Mouse (Mus musculus) lung, embryonic 14.5 days (tissue): ENCODE data around the gene Pank2. TPM values are rescaled to one million over a fixed set of nuclear protein-coding genes. Genes with fewer than 3 reads are reported as not detected.

Experiments
- ATAC-seq: fragments of 200-750 bp; cut with Nextera tagmentation; 2 replicates; pipeline ENCODE4 v1.8.0; 2017; ENCODE audit warnings: mild to moderate bottlenecking, moderate TSS enrichment, moderate library complexity; ENCODE audit not compliant: insufficient read depth
- DNase-seq: peaks from one replicate; pipeline ENCODE4 v3.0.0-alpha.2; 2015
- H3K27ac ChIP-seq: fragments of 300-500 bp; sonication (generic); 2 replicates; pipeline ENCODE4 v1.5.1; 2014; ENCODE audit warnings: low read depth, mild to moderate bottlenecking, moderate library complexity
- H3K27me3 ChIP-seq: fragments of 300-500 bp; sonication (generic); 2 replicates; pipeline ENCODE4 v1.6.1; 2014; ENCODE audit warnings: low read length, control low read depth; ENCODE audit not compliant: insufficient read depth
- H3K36me3 ChIP-seq: fragments of 300-500 bp; sonication (generic); 2 replicates; pipeline ENCODE4 v1.6.1; 2014; ENCODE audit warnings: control low read depth; ENCODE audit not compliant: insufficient read depth
- H3K4me1 ChIP-seq: fragments of 300-500 bp; sonication (generic); 2 replicates; pipeline ENCODE4 v1.6.1; 2014; ENCODE audit warnings: antibody characterized with exemption, control low read depth; ENCODE audit not compliant: insufficient read depth
- H3K4me2 ChIP-seq: fragments of 300-500 bp; sonication (generic); 2 replicates; pipeline ENCODE4 v1.6.1; 2014; ENCODE audit warnings: mild to moderate bottlenecking
- H3K4me3 ChIP-seq: fragments of 300-500 bp; sonication (generic); 2 replicates; pipeline ENCODE4 v1.5.1; 2014; ENCODE audit warnings: low read depth, low read length
- H3K9ac ChIP-seq: fragments of 300-500 bp; sonication (generic); 2 replicates; pipeline ENCODE4 v1.6.1; 2014
- H3K9me3 ChIP-seq: fragments of 300-500 bp; sonication (generic); 2 replicates; pipeline ENCODE4 v1.6.1; 2016; ENCODE audit warnings: low read depth, low read length, control low read depth
- CTCF ChIP-seq: IDR thresholded peaks from 2 replicates; pipeline ENCODE4 v1.5.1; 2016; ENCODE audit warnings: antibody characterized with exemption, low read depth
- WGBS: fragments of 180-500 bp; shearing (Covaris S2); extraction: QIAGEN DNeasy Blood & Tissue Kit; methylation state at CpG from one replicate; pipeline ENCODE4 v1.1.7; 2014; 5-methylcytosine and 5-hydroxymethylcytosine counted together
- polyA plus RNA-seq: library from polyadenylated mRNA; unstranded; fragments of >200 nt; fragmentation: Nextera tagmentation; extraction: Ambion mirVana; gene quantifications from 2 replicates; pipeline ENCODE4 v1.2.1, GENCODE M21; 2014

Gene Pank2
- polyA plus RNA-seq, 1 experiment from 2014 or later: 51.2 TPM

GRCm38 (mm10) chr2:131242180-131242579 lies 20.1 kb upstream of the Pank2 start:
- no peaks in the 10 kb centered on the region for H3K9me3 ChIP-seq
- DNase-seq (no peak), ATAC-seq (no peak)
- H3K27me3 ChIP-seq: no peaks in the 10 kb centered on the region
- TF ChIP-seq CTCF: no peak
- H3K4me1 ChIP-seq: no peaks in the 10 kb centered on the region
- H3K4me3 ChIP-seq: no peak overlapping the region
- peaks cover 75% of the 10 kb centered on the region for H3K36me3 ChIP-seq
- no peak overlapping the region for H3K9ac ChIP-seq
- H3K4me2 ChIP-seq: no peak overlapping the region
- no peak overlapping the region for H3K27ac ChIP-seq

GRCm38 (mm10) chr2:131242929-131243328 lies 19.4 kb upstream of the Pank2 start:
- no peak for TF ChIP-seq CTCF
- H3K27ac ChIP-seq: no peak overlapping the region
- no peaks in the 10 kb centered on the region for H3K4me1 ChIP-seq
- no peak for ATAC-seq
- H3K9ac ChIP-seq: no peak overlapping the region
- no peak overlapping the region for H3K4me3 ChIP-seq
- no peak overlapping the region for H3K4me2 ChIP-seq
- no peak for DNase-seq
- no peaks in the 10 kb centered on the region for H3K9me3 ChIP-seq
- H3K36me3 ChIP-seq: peaks cover 82% of the 10 kb centered on the region
- WGBS: 84% methylated on average over 7 of the region's 7 CpGs
- H3K27me3 ChIP-seq: no peaks in the 10 kb centered on the region

GRCm38 (mm10) chr2:131253681-131254328 lies 8.5 kb upstream of the Pank2 start:
- Histone ChIP-seq H3K27me3 (no peaks in the 10 kb centered on the region), H3K4me3 (no peak overlapping the region), H3K4me1 (no peaks in the 10 kb centered on the region), H3K9me3 (no peaks in the 10 kb centered on the region), H3K27ac (peak overlapping the region; percentile 10), H3K4me2 (peak overlapping the region; percentile 18; the same call in 1 of the 2 replicates), H3K36me3 (no peaks in the 10 kb centered on the region), H3K9ac (no peak overlapping the region)
- peak; percentile 87 for DNase-seq
- peak; percentile 88 for ATAC-seq
- WGBS: 14% methylated on average over 7 of the region's 7 CpGs
- TF ChIP-seq CTCF: peak; percentile 87

GRCm38 (mm10) chr2:131254329-131254713 lies 8.0 kb upstream of the Pank2 start:
- ATAC-seq: peak; percentile 31; the same call in 1 of the 2 replicates
- Histone ChIP-seq H3K36me3 (no peaks in the 10 kb centered on the region), H3K27ac (0 out of 2 replicates have a peak overlapping the region, but pooled peaks have one; percentile 2), H3K9me3 (no peaks in the 10 kb centered on the region), H3K4me1 (no peaks in the 10 kb centered on the region), H3K4me3 (no peak overlapping the region), H3K9ac (no peak overlapping the region), H3K4me2 (peak overlapping the region; percentile 18; the same call in 1 of the 2 replicates), H3K27me3 (no peaks in the 10 kb centered on the region)
- DNase-seq: peak; percentile 67
- TF ChIP-seq CTCF: no peak
- WGBS: 50% methylated on average over 2 of the region's 2 CpGs

- H3K9ac ChIP-seq: no peak overlapping the region
- DNase-seq (peak; percentile 5), ATAC-seq (no peak)
- H3K4me1 ChIP-seq: peaks cover 3% of the 10 kb centered on the region; the same call in 1 of the 2 replicates
- H3K36me3 ChIP-seq: no peaks in the 10 kb centered on the region
- no peaks in the 10 kb centered on the region for H3K27me3 ChIP-seq
- H3K27ac ChIP-seq: no peak overlapping the region
- no peak for TF ChIP-seq CTCF
- H3K4me3 ChIP-seq: no peak overlapping the region
- no peak overlapping the region for H3K4me2 ChIP-seq
- no peaks in the 10 kb centered on the region for H3K9me3 ChIP-seq
- WGBS: 55% methylated on average over 3 of the region's 3 CpGs
Measured at GRCm38 (mm10) chr2:131255738-131256137, 6.6 kb upstream of the Pank2 start.

GRCm38 (mm10) chr2:131258693-131259092 lies 3.6 kb upstream of the Pank2 start:
- no peak overlapping the region for H3K27ac ChIP-seq
- no peak overlapping the region for H3K4me3 ChIP-seq
- ATAC-seq (no peak), DNase-seq (no peak)
- WGBS: 77% methylated on average over 8 of the region's 8 CpGs
- no peaks in the 10 kb centered on the region for H3K9me3 ChIP-seq
- no peak overlapping the region for H3K9ac ChIP-seq
- no peak overlapping the region for H3K4me2 ChIP-seq
- no peak for TF ChIP-seq CTCF
- peaks cover 8% of the 10 kb centered on the region; the same call in 1 of the 2 replicates for H3K4me1 ChIP-seq
- H3K36me3 ChIP-seq: no peaks in the 10 kb centered on the region
- H3K27me3 ChIP-seq: no peaks in the 10 kb centered on the region

- H3K4me2 ChIP-seq: peak overlapping the region; percentile 64
- H3K9ac ChIP-seq: peak overlapping the region; percentile 94; the same call in 1 of the 2 replicates
- H3K4me3 ChIP-seq: no peak overlapping the region
- peak; percentile 19 for DNase-seq
- no peaks in the 10 kb centered on the region for H3K27me3 ChIP-seq
- H3K36me3 ChIP-seq: no peaks in the 10 kb centered on the region
- H3K27ac ChIP-seq: peak overlapping the region; percentile 99
- 27% methylated on average over 9 of the region's 9 CpGs for WGBS
- ATAC-seq: no peak
- no peak for TF ChIP-seq CTCF
- no peaks in the 10 kb centered on the region for H3K9me3 ChIP-seq
- peaks cover 15% of the 10 kb centered on the region for H3K4me1 ChIP-seq
Measured at GRCm38 (mm10) chr2:131260544-131261307, 1.6 kb upstream of the Pank2 start.
